Mouse (Mus musculus) heart, embryonic 15.5 days (tissue): Measurements from ENCODE around the gene Carmil3. TPM values are rescaled to one million over a fixed set of nuclear protein-coding genes. Genes with fewer than 3 reads are reported as not detected.

Experiments
- ATAC-seq: fragments of 200-750 bp; cut with Nextera tagmentation; replicated peaks from 2 replicates; pipeline ENCODE4 v1.8.0; 2017; ENCODE audit warnings: low read depth, moderate TSS enrichment; ENCODE audit not compliant: insufficient number of reproducible peaks, insufficient read depth, low FRiP score
- H3K27ac ChIP-seq: fragments of 300-500 bp; sonication (generic); 2 replicates; pipeline ENCODE4 v1.5.1; 2015; ENCODE audit warnings: mild to moderate bottlenecking, inconsistent platforms
- H3K27me3 ChIP-seq: fragments of 300-500 bp; sonication (generic); 2 replicates; pipeline ENCODE4 v1.6.1; 2015; ENCODE audit warnings: inconsistent platforms
- H3K36me3 ChIP-seq: fragments of 300-500 bp; sonication (generic); 2 replicates; pipeline ENCODE4 v1.6.1; 2015; ENCODE audit warnings: mild to moderate bottlenecking, inconsistent platforms
- H3K4me1 ChIP-seq: fragments of 300-500 bp; sonication (generic); replicated peaks from 2 replicates; pipeline ENCODE4 v1.6.1; 2015; ENCODE audit warnings: inconsistent platforms
- H3K4me2 ChIP-seq: fragments of 300-500 bp; sonication (generic); 2 replicates; pipeline ENCODE4 v1.6.1; 2015; ENCODE audit warnings: inconsistent platforms, mild to moderate bottlenecking, moderate library complexity
- H3K4me3 ChIP-seq: fragments of 300-500 bp; sonication (generic); 2 replicates; pipeline ENCODE4 v1.5.1; 2015; ENCODE audit warnings: mild to moderate bottlenecking, inconsistent platforms
- H3K9ac ChIP-seq: fragments of 300-500 bp; sonication (generic); 2 replicates; pipeline ENCODE4 v1.6.1; 2015; ENCODE audit warnings: mild to moderate bottlenecking, inconsistent platforms
- H3K9me3 ChIP-seq: fragments of 300-500 bp; sonication (generic); replicated peaks from 2 replicates; pipeline ENCODE4 v1.6.1; 2016; ENCODE audit warnings: inconsistent platforms
- WGBS: fragments of 180-500 bp; shearing (Covaris S2); methylation state at CpG from one replicate; pipeline ENCODE4 v1.1.7; 2015; ENCODE audit warnings: mixed read lengths; 5-methylcytosine and 5-hydroxymethylcytosine counted together
- polyA plus RNA-seq: library from polyadenylated mRNA; unstranded; fragments of >200 nt; fragmentation: Nextera tagmentation; extraction: Ambion mirVana; gene quantifications from 2 replicates; pipeline ENCODE4 v1.2.1, GENCODE M21; 2015

Carmil3 gene
- polyA plus RNA-seq, 1 experiment from 2014 or later = 1.1 TPM

- Histone ChIP-seq H3K4me3 (no peak overlapping the region), H3K9ac (no peak overlapping the region), H3K36me3 (no peaks in the 10 kb centered on the region), H3K9me3 (no peaks in the 10 kb centered on the region), H3K4me2 (no peak overlapping the region), H3K27ac (no peak overlapping the region), H3K27me3 (peaks cover 91% of the 10 kb centered on the region), H3K4me1 (peaks cover 14% of the 10 kb centered on the region)
- WGBS = 62% methylated on average over 4 of the region's 4 CpGs
- ATAC-seq = no peak
Measured at GRCm38 (mm10) chr14:55519604-55520003, 29.2 kb downstream of the Carmil3 start.

GRCm38 (mm10) chr14:55520451-55521361 is 30.3 kb downstream of the Carmil3 start:
- Histone ChIP-seq H3K27me3 (peaks cover 89% of the 10 kb centered on the region), H3K27ac (no peak overlapping the region), H3K4me3 (peak overlapping the region; percentile 54), H3K36me3 (no peaks in the 10 kb centered on the region), H3K4me2 (peak overlapping the region; percentile 85), H3K4me1 (peaks cover 17% of the 10 kb centered on the region), H3K9ac (peak overlapping the region; percentile 58), H3K9me3 (no peaks in the 10 kb centered on the region)
- 0 out of 2 replicates have a peak, but pooled peaks have one; percentile 27 for ATAC-seq
- WGBS = 1% methylated on average over 61 of the region's 61 CpGs

GRCm38 (mm10) chr14:55524062-55524461 is 33.6 kb downstream of the Carmil3 start:
- peaks cover 65% of the 10 kb centered on the region for H3K27me3 ChIP-seq
- no peak overlapping the region for H3K4me2 ChIP-seq
- ATAC-seq = no peak
- no peak overlapping the region for H3K27ac ChIP-seq
- H3K4me1 ChIP-seq = peaks cover 17% of the 10 kb centered on the region
- H3K9me3 ChIP-seq = no peaks in the 10 kb centered on the region
- 25% methylated on average over 4 of the region's 4 CpGs for WGBS
- H3K36me3 ChIP-seq = no peaks in the 10 kb centered on the region
- no peak overlapping the region for H3K9ac ChIP-seq
- H3K4me3 ChIP-seq = no peak overlapping the region

- no peak for ATAC-seq
- no peak within 1 kb of the TSS for H3K4me3 ChIP-seq
Measured at GRCm38 (mm10) chr14:55524785-55525184, 34.3 kb downstream of the Carmil3 start, which contains the start of gene Nrl. TSS of gene Nrl (minus strand) at chr14:55524981.

GRCm38 (mm10) chr14:55526674-55527073 is 36.2 kb downstream of the Carmil3 start:
- Histone ChIP-seq H3K4me1 (peaks cover 7% of the 10 kb centered on the region; the same call in 1 of the 2 replicates), H3K9me3 (no peaks in the 10 kb centered on the region), H3K27me3 (peaks cover 55% of the 10 kb centered on the region), H3K4me3 (no peak overlapping the region), H3K36me3 (no peaks in the 10 kb centered on the region), H3K4me2 (no peak overlapping the region), H3K9ac (no peak overlapping the region), H3K27ac (no peak overlapping the region)
- ATAC-seq = no peak
- WGBS = 82% methylated on average over 2 of the region's 2 CpGs

More at GRCm38 (mm10) chr14:55524785-55525184, 34.3 kb downstream of the Carmil3 start, which contains the start of gene Nrl:
- no peak within 1 kb of the TSS for H3K27ac ChIP-seq
- H3K4me2 ChIP-seq = no peak within 1 kb of the TSS
- peaks cover 65% of the 10 kb centered on the region for H3K27me3 ChIP-seq
- no peaks in the 10 kb centered on the region for H3K9me3 ChIP-seq
- H3K36me3 ChIP-seq = no peaks in the 10 kb centered on the region
- no peak within 1 kb of the TSS for H3K9ac ChIP-seq
- WGBS = 13% methylated on average over 8 of the region's 8 CpGs
- H3K4me1 ChIP-seq = peaks cover 17% of the 10 kb centered on the region

GRCm38 (mm10) chr14:55527940-55528339 is 37.5 kb downstream of the Carmil3 start:
- 27% methylated on average over 3 of the region's 3 CpGs for WGBS
- Histone ChIP-seq H3K9ac (no peak overlapping the region), H3K27me3 (peaks cover 42% of the 10 kb centered on the region), H3K9me3 (no peaks in the 10 kb centered on the region), H3K4me1 (peaks cover 7% of the 10 kb centered on the region; the same call in 1 of the 2 replicates), H3K36me3 (no peaks in the 10 kb centered on the region), H3K4me3 (no peak overlapping the region), H3K4me2 (no peak overlapping the region), H3K27ac (no peak overlapping the region)
- no peak for ATAC-seq

- no peak for ATAC-seq
- H3K4me3 ChIP-seq = no peak overlapping the region
- no peak overlapping the region for H3K4me2 ChIP-seq
- H3K4me1 ChIP-seq = peaks cover 10% of the 10 kb centered on the region
- no peaks in the 10 kb centered on the region for H3K9me3 ChIP-seq
- H3K27me3 ChIP-seq = no peaks in the 10 kb centered on the region
- no peak overlapping the region for H3K9ac ChIP-seq
- no peak overlapping the region for H3K27ac ChIP-seq
- no peaks in the 10 kb centered on the region for H3K36me3 ChIP-seq
- 43% methylated on average over 6 of the region's 6 CpGs for WGBS
Measured at GRCm38 (mm10) chr14:55536116-55536745, 45.8 kb downstream of the Carmil3 start.

- Histone ChIP-seq H3K27me3 (no peaks in the 10 kb centered on the region), H3K4me3 (peak within 1 kb of the TSS; percentile 62), H3K4me1 (peaks cover 16% of the 10 kb centered on the region), H3K36me3 (peaks cover 18% of the 10 kb centered on the region; the same call in 1 of the 2 replicates), H3K9me3 (no peaks in the 10 kb centered on the region), H3K9ac (peak within 1 kb of the TSS; percentile 73), H3K27ac (peak within 1 kb of the TSS; percentile 88), H3K4me2 (peak within 1 kb of the TSS; percentile 78)
- peak; percentile 92 for ATAC-seq
- WGBS = 1% methylated on average over 32 of the region's 32 CpGs
Measured at GRCm38 (mm10) chr14:55540067-55540786, 49.8 kb downstream of the Carmil3 start, which contains the start of gene Pck2. TSS of gene Pck2 (plus strand) at chr14:55540266.

- peak; percentile 61 for ATAC-seq
Measured at GRCm38 (mm10) chr14:55540787-55541321, 50.4 kb downstream of the Carmil3 start.

GRCm38 (mm10) chr14:55542268-55542667 is 51.8 kb downstream of the Carmil3 start:
- H3K9ac ChIP-seq = no peak overlapping the region
- H3K4me3 ChIP-seq = no peak overlapping the region
- peaks cover 16% of the 10 kb centered on the region for H3K4me1 ChIP-seq
- H3K36me3 ChIP-seq = peaks cover 31% of the 10 kb centered on the region; the same call in 1 of the 2 replicates
- 94% methylated on average over 12 of the region's 12 CpGs for WGBS
- no peaks in the 10 kb centered on the region for H3K9me3 ChIP-seq
- H3K4me2 ChIP-seq = no peak overlapping the region
- no peaks in the 10 kb centered on the region for H3K27me3 ChIP-seq
- ATAC-seq = no peak
- H3K27ac ChIP-seq = no peak overlapping the region

More at GRCm38 (mm10) chr14:55540787-55541321, 50.4 kb downstream of the Carmil3 start:
- peak overlapping the region; percentile 88 for H3K27ac ChIP-seq
- H3K27me3 ChIP-seq = no peaks in the 10 kb centered on the region
- H3K9me3 ChIP-seq = no peaks in the 10 kb centered on the region
- peak overlapping the region; percentile 73 for H3K9ac ChIP-seq
- peaks cover 23% of the 10 kb centered on the region; the same call in 1 of the 2 replicates for H3K36me3 ChIP-seq
- H3K4me3 ChIP-seq = peak overlapping the region; percentile 62
- WGBS = 5% methylated on average over 10 of the region's 10 CpGs
- peak overlapping the region; percentile 78 for H3K4me2 ChIP-seq
- peaks cover 16% of the 10 kb centered on the region for H3K4me1 ChIP-seq
